Mouse (Mus musculus): ENCODE data around the gene Hdhd3. TPM values are rescaled to one million over a fixed set of nuclear protein-coding genes. Genes with fewer than 3 reads are reported as not detected.

Hdhd3 gene
- polyA plus RNA-seq, 1 experiment from 2014 or later = 13.8 TPM

- H3K27ac ChIP-seq (ENCODE audit: low read depth, low read length) = no peak overlapping the region; the same call in 1 of the 2 replicates
- peak; percentile 92 for DNase-seq (ENCODE audit: low spot score)
- whole genome bisulfite sequencing = 2% methylated on average over 37 of the region's 38 CpGs
- peak overlapping the region; percentile 71 for H3K4me2 ChIP-seq (ENCODE audit: low read length)
- H3K9ac ChIP-seq (ENCODE audit: low read length) = peak overlapping the region; percentile 69
- peak overlapping the region; percentile 66 for H3K4me3 ChIP-seq (ENCODE audit: low read depth, low read length)
- 0 out of 2 replicates have a peak, but pooled peaks cover 12% of the 10 kb centered on the region for H3K36me3 ChIP-seq (ENCODE audit: control insufficient read depth, insufficient read depth, low read length)
- no peaks in the 10 kb centered on the region for H3K9me3 ChIP-seq (replicated peaks; ENCODE audit: control insufficient read depth, low read length)
- 0 out of 2 replicates have a peak, but pooled peaks cover 3% of the 10 kb centered on the region for H3K4me1 ChIP-seq (ENCODE audit: control insufficient read depth, insufficient read depth, low read length)
- peak; percentile 98 for ATAC-seq
- H3K27me3 ChIP-seq (replicated peaks; ENCODE audit: control insufficient read depth, insufficient read depth, low read length) = no peaks in the 10 kb centered on the region
Observed at GRCm38 (mm10) chr4:62501964-62502732, 1.1 kb downstream of the Hdhd3 start.

GRCm38 (mm10) chr4:62501534-62501933 lies 1.7 kb downstream of the Hdhd3 start:
- peak overlapping the region; percentile 66 for H3K4me3 ChIP-seq (ENCODE audit: low read depth, low read length)
- H3K27me3 ChIP-seq (replicated peaks; ENCODE audit: control insufficient read depth, insufficient read depth, low read length) = no peaks in the 10 kb centered on the region
- no peak overlapping the region; the same call in 1 of the 2 replicates for H3K27ac ChIP-seq (ENCODE audit: low read depth, low read length)
- ATAC-seq (peak; percentile 28), DNase-seq (ENCODE audit: low spot score) (no peak)
- H3K4me2 ChIP-seq (ENCODE audit: low read length) = peak overlapping the region; percentile 71
- WGBS = 3% methylated on average over 7 of the region's 7 CpGs
- 0 out of 2 replicates have a peak, but pooled peaks cover 12% of the 10 kb centered on the region for H3K36me3 ChIP-seq (ENCODE audit: control insufficient read depth, insufficient read depth, low read length)
- peak overlapping the region; percentile 69 for H3K9ac ChIP-seq (ENCODE audit: low read length)
- 0 out of 2 replicates have a peak, but pooled peaks cover 3% of the 10 kb centered on the region for H3K4me1 ChIP-seq (ENCODE audit: control insufficient read depth, insufficient read depth, low read length)
- H3K9me3 ChIP-seq (replicated peaks; ENCODE audit: control insufficient read depth, low read length) = no peaks in the 10 kb centered on the region

- 88% methylated on average over 4 of the region's 4 CpGs for WGBS
- DNase-seq (ENCODE audit: low spot score) = no peak
- Histone ChIP-seq H3K4me1 (ENCODE audit: control insufficient read depth, insufficient read depth, low read length) (0 out of 2 replicates have a peak, but pooled peaks cover 3% of the 10 kb centered on the region), H3K9me3 (replicated peaks; ENCODE audit: control insufficient read depth, low read length) (no peaks in the 10 kb centered on the region), H3K27me3 (replicated peaks; ENCODE audit: control insufficient read depth, insufficient read depth, low read length) (no peaks in the 10 kb centered on the region), H3K4me3 (ENCODE audit: low read depth, low read length) (no peak overlapping the region), H3K9ac (ENCODE audit: low read length) (no peak overlapping the region), H3K36me3 (ENCODE audit: control insufficient read depth, insufficient read depth, low read length) (0 out of 2 replicates have a peak, but pooled peaks cover 12% of the 10 kb centered on the region), H3K27ac (ENCODE audit: low read depth, low read length) (no peak overlapping the region), H3K4me2 (ENCODE audit: low read length) (no peak overlapping the region)
- no peak for ATAC-seq
Observed at GRCm38 (mm10) chr4:62500799-62501198, 2.5 kb downstream of the Hdhd3 start.

- Histone ChIP-seq H3K27ac (ENCODE audit: low read depth, low read length) (no peak overlapping the region), H3K4me3 (ENCODE audit: low read depth, low read length) (no peak overlapping the region), H3K9me3 (replicated peaks; ENCODE audit: control insufficient read depth, low read length) (no peaks in the 10 kb centered on the region), H3K4me2 (ENCODE audit: low read length) (no peak overlapping the region), H3K9ac (ENCODE audit: low read length) (no peak overlapping the region), H3K36me3 (ENCODE audit: control insufficient read depth, insufficient read depth, low read length) (0 out of 2 replicates have a peak, but pooled peaks cover 12% of the 10 kb centered on the region), H3K4me1 (ENCODE audit: control insufficient read depth, insufficient read depth, low read length) (0 out of 2 replicates have a peak, but pooled peaks cover 3% of the 10 kb centered on the region), H3K27me3 (replicated peaks; ENCODE audit: control insufficient read depth, insufficient read depth, low read length) (no peaks in the 10 kb centered on the region)
- no peak for ATAC-seq
- DNase-seq (ENCODE audit: low spot score) = no peak
- 55% methylated on average over 8 of the region's 8 CpGs for WGBS
Observed at GRCm38 (mm10) chr4:62496815-62497214, 6.5 kb downstream of the Hdhd3 start.

GRCm38 (mm10) chr4:62495946-62496345 lies 7.3 kb downstream of the Hdhd3 start:
- 85% methylated on average over 8 of the region's 8 CpGs for WGBS

GRCm38 (mm10) chr4:62494230-62494629 lies 9.0 kb downstream of the Hdhd3 start:
- Histone ChIP-seq H3K36me3 (ENCODE audit: control insufficient read depth, insufficient read depth, low read length) (0 out of 2 replicates have a peak, but pooled peaks cover 9% of the 10 kb centered on the region), H3K9ac (ENCODE audit: low read length) (no peak overlapping the region), H3K4me2 (ENCODE audit: low read length) (no peak overlapping the region), H3K27me3 (replicated peaks; ENCODE audit: control insufficient read depth, insufficient read depth, low read length) (no peaks in the 10 kb centered on the region), H3K9me3 (replicated peaks; ENCODE audit: control insufficient read depth, low read length) (no peaks in the 10 kb centered on the region), H3K4me1 (ENCODE audit: control insufficient read depth, insufficient read depth, low read length) (no peaks in the 10 kb centered on the region), H3K27ac (ENCODE audit: low read depth, low read length) (no peak overlapping the region), H3K4me3 (ENCODE audit: low read depth, low read length) (no peak overlapping the region)
- ATAC-seq (no peak), DNase-seq (ENCODE audit: low spot score) (no peak)
- WGBS = 75% methylated on average over 9 of the region's 9 CpGs

More at GRCm38 (mm10) chr4:62495946-62496345, 7.3 kb downstream of the Hdhd3 start:
- H3K4me3 ChIP-seq (ENCODE audit: low read depth, low read length) = no peak overlapping the region
- no peaks in the 10 kb centered on the region for H3K9me3 ChIP-seq (replicated peaks; ENCODE audit: control insufficient read depth, low read length)
- no peak overlapping the region for H3K4me2 ChIP-seq (ENCODE audit: low read length)
- H3K9ac ChIP-seq (ENCODE audit: low read length) = no peak overlapping the region
- DNase-seq (ENCODE audit: low spot score) = no peak
- H3K4me1 ChIP-seq (ENCODE audit: control insufficient read depth, insufficient read depth, low read length) = no peaks in the 10 kb centered on the region
- no peak overlapping the region for H3K27ac ChIP-seq (ENCODE audit: low read depth, low read length)
- no peak for ATAC-seq
- H3K36me3 ChIP-seq (ENCODE audit: control insufficient read depth, insufficient read depth, low read length) = 0 out of 2 replicates have a peak, but pooled peaks cover 12% of the 10 kb centered on the region
- H3K27me3 ChIP-seq (replicated peaks; ENCODE audit: control insufficient read depth, insufficient read depth, low read length) = no peaks in the 10 kb centered on the region

GRCm38 (mm10) chr4:62492682-62493081 lies 10.6 kb downstream of the Hdhd3 start:
- no peaks in the 10 kb centered on the region for H3K36me3 ChIP-seq (ENCODE audit: control insufficient read depth, insufficient read depth, low read length)
- no peaks in the 10 kb centered on the region for H3K27me3 ChIP-seq (replicated peaks; ENCODE audit: control insufficient read depth, insufficient read depth, low read length)
- DNase-seq (ENCODE audit: low spot score) (no peak), ATAC-seq (no peak)
- H3K9me3 ChIP-seq (replicated peaks; ENCODE audit: control insufficient read depth, low read length) = no peaks in the 10 kb centered on the region
- H3K4me3 ChIP-seq (ENCODE audit: low read depth, low read length) = no peak overlapping the region
- H3K4me1 ChIP-seq (ENCODE audit: control insufficient read depth, insufficient read depth, low read length) = no peaks in the 10 kb centered on the region
- no peak overlapping the region for H3K9ac ChIP-seq (ENCODE audit: low read length)
- H3K27ac ChIP-seq (ENCODE audit: low read depth, low read length) = no peak overlapping the region
- no peak overlapping the region for H3K4me2 ChIP-seq (ENCODE audit: low read length)
- 85% methylated on average over 2 of the region's 2 CpGs for WGBS

- ATAC-seq = no peak
- no peak for DNase-seq (ENCODE audit: low spot score)
- Histone ChIP-seq H3K27me3 (replicated peaks; ENCODE audit: control insufficient read depth, insufficient read depth, low read length) (no peaks in the 10 kb centered on the region), H3K4me1 (ENCODE audit: control insufficient read depth, insufficient read depth, low read length) (no peaks in the 10 kb centered on the region), H3K9me3 (replicated peaks; ENCODE audit: control insufficient read depth, low read length) (no peaks in the 10 kb centered on the region), H3K27ac (ENCODE audit: low read depth, low read length) (no peak overlapping the region), H3K4me3 (ENCODE audit: low read depth, low read length) (no peak overlapping the region), H3K36me3 (ENCODE audit: control insufficient read depth, insufficient read depth, low read length) (no peaks in the 10 kb centered on the region), H3K4me2 (ENCODE audit: low read length) (no peak overlapping the region), H3K9ac (ENCODE audit: low read length) (no peak overlapping the region)
- WGBS = 84% methylated on average over 2 of the region's 2 CpGs
Observed at GRCm38 (mm10) chr4:62487914-62488313, 15.4 kb downstream of the Hdhd3 start.

GRCm38 (mm10) chr4:62487172-62487571 lies 16.1 kb downstream of the Hdhd3 start:
- no peak overlapping the region for H3K27ac ChIP-seq (ENCODE audit: low read depth, low read length)
- no peak overlapping the region for H3K9ac ChIP-seq (ENCODE audit: low read length)
- WGBS = 95% methylated on average over 5 of the region's 5 CpGs
- no peaks in the 10 kb centered on the region for H3K9me3 ChIP-seq (replicated peaks; ENCODE audit: control insufficient read depth, low read length)
- no peaks in the 10 kb centered on the region for H3K4me1 ChIP-seq (ENCODE audit: control insufficient read depth, insufficient read depth, low read length)
- H3K4me2 ChIP-seq (ENCODE audit: low read length) = no peak overlapping the region
- ATAC-seq (no peak), DNase-seq (ENCODE audit: low spot score) (no peak)
- 0 out of 2 replicates have a peak, but pooled peaks cover 4% of the 10 kb centered on the region for H3K27me3 ChIP-seq (replicated peaks; ENCODE audit: control insufficient read depth, insufficient read depth, low read length)
- H3K4me3 ChIP-seq (ENCODE audit: low read depth, low read length) = no peak overlapping the region
- H3K36me3 ChIP-seq (ENCODE audit: control insufficient read depth, insufficient read depth, low read length) = no peaks in the 10 kb centered on the region
